Mouse (Mus musculus) kidney, postnatal 0 days (tissue): ENCODE measurements around the gene Cdk17. TPM values are rescaled to one million over a fixed set of nuclear protein-coding genes. Genes with fewer than 3 reads are reported as not detected.

Experiments used
- ATAC-seq: fragments of 200-750 bp; cut with Nextera tagmentation; replicated peaks from 2 replicates; pipeline ENCODE4 v1.8.0; 2017; ENCODE audit warnings: low read depth, moderate number of reproducible peaks, moderate TSS enrichment, moderate library complexity; ENCODE audit not compliant: low FRiP score
- DNase-seq: peaks from one replicate; pipeline ENCODE4 v3.0.0-alpha.2; 2016; ENCODE audit warnings: low spot score
- H3K27ac ChIP-seq: fragments of 300-500 bp; sonication (generic); 2 replicates; pipeline ENCODE4 v1.5.1; 2014; ENCODE audit warnings: mild to moderate bottlenecking
- H3K27me3 ChIP-seq: fragments of 300-500 bp; sonication (generic); 2 replicates; pipeline ENCODE4 v1.6.1; 2014; ENCODE audit warnings: low read length, mixed read lengths; ENCODE audit not compliant: insufficient read depth
- H3K36me3 ChIP-seq: fragments of 300-500 bp; sonication (generic); 2 replicates; pipeline ENCODE4 v1.6.1; 2014; ENCODE audit warnings: low read length, mixed read lengths; ENCODE audit not compliant: insufficient read depth
- H3K4me1 ChIP-seq: fragments of 300-500 bp; sonication (generic); replicated peaks from 2 replicates; pipeline ENCODE4 v1.6.1; 2014; ENCODE audit warnings: antibody characterized with exemption, low read length, mixed read lengths; ENCODE audit not compliant: insufficient read depth
- H3K4me2 ChIP-seq: fragments of 300-500 bp; sonication (generic); 2 replicates; pipeline ENCODE4 v1.6.1; 2014; ENCODE audit warnings: mild to moderate bottlenecking, low read length, moderate library complexity, mixed read lengths
- H3K4me3 ChIP-seq: fragments of 300-500 bp; sonication (generic); replicated peaks from 2 replicates; pipeline ENCODE4 v1.5.1; 2014; ENCODE audit warnings: low read depth, low read length
- H3K9ac ChIP-seq: fragments of 300-500 bp; sonication (generic); 2 replicates; pipeline ENCODE4 v1.6.1; 2014; ENCODE audit warnings: low read depth, low read length
- H3K9me3 ChIP-seq: fragments of 300-500 bp; sonication (generic); replicated peaks from 2 replicates; pipeline ENCODE4 v1.6.1; 2016; ENCODE audit warnings: low read length, inconsistent platforms, mixed read lengths
- CTCF ChIP-seq: IDR thresholded peaks from 2 replicates; pipeline ENCODE4 v1.5.1; 2016; ENCODE audit warnings: antibody characterized with exemption, low read depth, mild to moderate bottlenecking, moderate library complexity
- WGBS: fragments of 180-500 bp; shearing (Covaris S2); extraction: QIAGEN DNeasy Blood & Tissue Kit; methylation state at CpG from one replicate; pipeline ENCODE4 v1.1.7; 2014; 5-methylcytosine and 5-hydroxymethylcytosine counted together
- polyA plus RNA-seq: library from polyadenylated mRNA; unstranded; fragments of >200 nt; fragmentation: Nextera tagmentation; extraction: Ambion mirVana; gene quantifications from 2 replicates; pipeline ENCODE4 v1.2.1, GENCODE M21; 2015

The Cdk17 gene
- polyA plus RNA-seq, 1 experiment from 2014 or later: 16.4 TPM

DNA sequence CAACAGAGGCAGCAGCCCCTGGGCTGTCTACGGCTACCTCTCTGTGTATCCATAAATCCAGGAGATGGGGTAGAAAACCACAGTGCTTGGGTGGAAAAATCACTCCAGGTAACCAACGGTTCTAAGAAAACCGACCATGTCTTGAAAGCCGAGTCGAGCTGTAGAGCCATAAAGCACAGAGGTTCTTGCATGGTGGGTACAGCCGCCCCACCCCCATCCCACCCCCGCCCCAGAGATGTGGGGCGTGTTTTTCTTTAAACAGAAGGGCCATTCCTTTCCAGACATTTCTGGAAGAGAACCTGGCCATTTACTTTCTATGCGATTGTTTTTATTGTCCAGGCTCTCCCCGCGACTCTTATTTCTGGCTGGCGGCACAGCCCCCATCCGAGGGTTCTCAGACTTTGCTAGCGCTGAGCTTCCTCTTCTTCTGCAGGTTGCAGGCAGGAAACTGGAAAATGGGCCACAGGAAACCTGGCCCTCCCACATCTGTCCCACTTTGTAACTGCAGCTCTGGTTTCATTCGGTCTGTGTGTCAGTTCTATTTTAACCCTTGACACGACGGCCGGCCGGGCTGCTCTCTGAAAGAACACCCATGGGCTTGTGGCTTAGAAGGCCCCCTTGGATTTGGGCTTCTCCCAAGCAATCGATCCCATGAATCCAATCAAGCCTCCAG is 134.0 kb downstream of the Cdk17 start:
- Histone ChIP-seq H3K4me2 (peak overlapping the region; percentile 45), H3K4me3 (peak overlapping the region; percentile 18), H3K27me3 (no peaks in the 10 kb centered on the region), H3K27ac (peak overlapping the region; percentile 76), H3K9ac (peak overlapping the region; percentile 42; the same call in 1 of the 2 replicates), H3K9me3 (no peaks in the 10 kb centered on the region), H3K36me3 (no peaks in the 10 kb centered on the region), H3K4me1 (peaks cover 17% of the 10 kb centered on the region)
- peak; percentile 87 for DNase-seq
- 8% methylated on average over 20 of the region's 20 CpGs for WGBS
- TF ChIP-seq CTCF: no peak
- 0 out of 2 replicates have a peak, but pooled peaks have one; percentile 26 for ATAC-seq

DNA sequence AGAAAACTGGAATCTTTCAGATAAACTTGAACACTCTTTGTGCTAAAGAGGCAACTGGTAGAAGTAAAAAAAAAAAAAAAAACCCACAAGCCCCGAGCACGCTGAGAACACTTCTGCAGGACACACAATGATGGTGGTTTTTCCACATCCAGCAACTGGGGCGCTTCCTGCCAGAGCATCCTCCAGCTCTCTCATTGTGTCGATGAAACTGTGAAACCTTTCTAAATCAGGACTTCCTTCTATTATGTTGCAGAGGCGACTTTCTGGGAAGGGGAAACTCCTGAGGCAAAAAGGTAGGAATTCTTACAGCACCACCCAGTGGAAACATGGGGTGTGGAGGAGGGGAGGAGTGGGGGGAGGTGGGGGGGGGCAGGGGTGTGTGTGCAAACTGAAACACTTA is 137.1 kb downstream of the Cdk17 start:
- no peaks in the 10 kb centered on the region for H3K27me3 ChIP-seq
- WGBS: 37% methylated on average over 5 of the region's 5 CpGs
- peak; percentile 44; the same call in 1 of the 2 replicates for TF ChIP-seq CTCF
- ATAC-seq (no peak), DNase-seq (peak; percentile 75)
- no peaks in the 10 kb centered on the region for H3K36me3 ChIP-seq
- H3K4me1 ChIP-seq: peaks cover 17% of the 10 kb centered on the region
- H3K9me3 ChIP-seq: no peaks in the 10 kb centered on the region
- no peak overlapping the region for H3K4me2 ChIP-seq
- H3K27ac ChIP-seq: peak overlapping the region; percentile 70; the same call in 1 of the 2 replicates
- H3K9ac ChIP-seq: no peak overlapping the region
- no peak overlapping the region for H3K4me3 ChIP-seq

DNA sequence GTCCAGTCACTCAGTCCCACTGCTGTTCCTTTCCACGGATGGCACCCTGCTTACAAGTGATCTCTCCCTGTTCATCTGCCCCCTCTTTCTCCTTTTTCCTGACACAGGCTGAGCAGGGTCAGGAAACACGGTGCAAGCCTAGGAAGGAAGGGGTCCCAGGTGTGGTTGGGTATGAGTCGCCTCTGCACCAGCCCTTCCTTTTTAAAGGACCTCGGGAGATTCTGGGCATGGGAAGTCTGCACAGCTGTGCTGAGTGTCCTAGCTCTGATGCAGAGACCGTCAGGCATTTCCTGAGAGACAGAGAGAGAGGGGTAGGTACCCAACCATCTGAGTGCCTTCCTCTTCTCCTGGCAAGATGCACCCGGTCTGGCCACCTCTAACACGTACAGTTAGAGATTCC is 137.5 kb downstream of the Cdk17 start:
- TF ChIP-seq CTCF: no peak
- no peaks in the 10 kb centered on the region for H3K36me3 ChIP-seq
- no peaks in the 10 kb centered on the region for H3K27me3 ChIP-seq
- WGBS: 44% methylated on average over 7 of the region's 7 CpGs
- H3K4me3 ChIP-seq: no peak overlapping the region
- no peaks in the 10 kb centered on the region for H3K9me3 ChIP-seq
- ATAC-seq (0 out of 2 replicates have a peak, but pooled peaks have one; percentile 8), DNase-seq (peak; percentile 47)
- peak overlapping the region; percentile 70 for H3K27ac ChIP-seq
- peaks cover 17% of the 10 kb centered on the region for H3K4me1 ChIP-seq
- H3K9ac ChIP-seq: no peak overlapping the region
- no peak overlapping the region for H3K4me2 ChIP-seq

DNA sequence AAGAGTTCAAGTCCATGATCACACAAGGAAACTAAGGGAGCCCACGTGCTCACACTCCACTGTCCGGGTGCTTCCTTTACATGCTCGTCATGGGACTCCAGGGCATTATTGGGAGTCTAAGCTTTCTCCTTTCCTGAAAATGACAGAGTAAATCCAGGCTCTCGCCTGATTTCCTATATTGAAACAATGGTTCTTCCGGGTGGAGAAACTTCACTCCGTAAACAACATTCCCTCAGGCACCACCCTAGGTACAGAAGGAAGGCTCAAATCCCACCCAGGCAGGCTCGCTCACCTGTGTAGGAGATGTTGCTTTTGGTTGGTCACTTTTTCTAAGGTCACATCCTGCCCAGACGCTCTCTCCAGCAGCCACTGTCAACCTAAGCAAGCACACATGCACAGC is 141.2 kb downstream of the Cdk17 start:
- DNase-seq (no peak), ATAC-seq (no peak)
- no peak overlapping the region for H3K4me2 ChIP-seq
- H3K9ac ChIP-seq: no peak overlapping the region
- 64% methylated on average over 8 of the region's 8 CpGs for WGBS
- H3K27ac ChIP-seq: peak overlapping the region; percentile 65
- H3K9me3 ChIP-seq: no peaks in the 10 kb centered on the region
- TF ChIP-seq CTCF: no peak
- H3K27me3 ChIP-seq: no peaks in the 10 kb centered on the region
- H3K4me3 ChIP-seq: no peak overlapping the region
- 0 out of 2 replicates have a peak, but pooled peaks cover 5% of the 10 kb centered on the region for H3K4me1 ChIP-seq
- no peaks in the 10 kb centered on the region for H3K36me3 ChIP-seq

DNA sequence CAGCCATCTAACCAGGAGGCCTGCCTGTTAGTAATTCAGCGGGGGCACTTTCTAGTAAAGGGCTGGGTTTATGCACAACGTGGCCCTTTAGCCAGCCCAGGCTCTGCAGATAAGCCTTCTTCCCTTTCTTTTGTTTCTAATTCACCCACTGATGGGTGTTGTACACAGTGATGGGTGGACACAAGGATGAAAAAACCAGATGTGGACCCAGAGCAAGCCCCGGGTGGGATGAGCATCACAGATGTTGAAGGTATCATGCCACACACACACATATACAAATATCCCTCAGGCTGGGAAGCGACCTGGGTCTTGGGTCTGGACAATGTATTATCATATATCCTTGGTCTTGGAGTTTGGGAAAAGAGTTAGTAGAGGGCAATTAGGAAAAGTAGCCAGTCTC is 142.6 kb downstream of the Cdk17 start:
- Histone ChIP-seq H3K36me3 (no peaks in the 10 kb centered on the region), H3K4me2 (peak overlapping the region; percentile 8; the same call in 1 of the 2 replicates), H3K27me3 (no peaks in the 10 kb centered on the region), H3K9me3 (no peaks in the 10 kb centered on the region), H3K27ac (peak overlapping the region; percentile 65; the same call in 1 of the 2 replicates), H3K9ac (no peak overlapping the region), H3K4me3 (no peak overlapping the region), H3K4me1 (0 out of 2 replicates have a peak, but pooled peaks cover 5% of the 10 kb centered on the region)
- DNase-seq: no peak
- WGBS: 69% methylated on average over 4 of the region's 4 CpGs
- ATAC-seq: no peak
- TF ChIP-seq CTCF: no peak

DNA sequence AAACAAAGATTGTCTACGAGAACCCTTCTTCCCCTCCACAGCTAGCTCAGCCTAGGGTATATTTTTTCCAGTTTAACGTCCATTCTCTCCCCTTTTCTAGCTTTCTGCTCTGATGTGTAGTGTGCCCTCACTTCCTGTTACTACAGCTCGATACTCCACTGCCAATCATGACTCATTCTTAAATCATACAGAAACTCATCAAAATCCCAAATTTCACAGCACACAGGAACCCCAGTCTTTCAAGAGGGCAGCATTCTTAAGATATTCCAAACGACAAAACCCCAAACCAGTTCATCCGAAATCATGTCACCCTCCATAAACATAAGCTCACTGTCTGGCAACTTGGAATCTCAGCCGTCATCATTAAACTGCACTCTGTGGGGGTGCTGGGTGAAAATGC is 145.3 kb downstream of the Cdk17 start:
- Histone ChIP-seq H3K4me2 (peak overlapping the region; percentile 30; the same call in 1 of the 2 replicates), H3K4me1 (0 out of 2 replicates have a peak, but pooled peaks cover 5% of the 10 kb centered on the region), H3K36me3 (no peaks in the 10 kb centered on the region), H3K9ac (0 out of 2 replicates have a peak overlapping the region, but pooled peaks have one; percentile 23), H3K4me3 (no peak overlapping the region), H3K9me3 (no peaks in the 10 kb centered on the region), H3K27me3 (no peaks in the 10 kb centered on the region), H3K27ac (0 out of 2 replicates have a peak overlapping the region, but pooled peaks have one; percentile 25)
- TF ChIP-seq CTCF: no peak
- DNase-seq: no peak
- ATAC-seq: no peak
- WGBS: 45% methylated on average over 6 of the region's 6 CpGs
